Mouse (Mus musculus): Measurements from ENCODE around the gene Ccdc24. TPM values are rescaled to one million over a fixed set of nuclear protein-coding genes. Genes with fewer than 3 reads are reported as not detected.

The Ccdc24 gene
- total RNA-seq, 1 experiment: 1.0 TPM

DNA sequence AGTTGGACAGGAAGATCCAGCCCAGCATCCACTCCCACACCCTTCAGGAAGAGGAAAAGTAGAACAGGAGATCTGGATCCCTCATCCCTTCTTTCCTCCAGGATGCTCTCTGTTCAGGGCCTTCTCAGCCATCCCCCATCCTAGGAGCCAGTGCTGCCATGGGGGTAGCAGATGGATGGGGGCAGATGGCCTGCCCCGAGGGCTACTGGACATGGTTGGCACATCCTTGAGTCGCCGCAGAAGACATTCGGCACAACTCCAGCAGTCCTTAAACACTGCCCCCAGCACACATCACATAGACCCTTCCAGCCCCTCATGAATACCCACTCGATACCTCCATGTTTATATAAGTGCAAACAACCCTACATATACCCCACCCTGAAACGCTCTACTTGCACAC, 23.7 kb upstream of the Ccdc24 start:
- no peak for DNase-seq (ENCODE audit: low read depth, low spot score)
- in situ Hi-C loops (cut with MboI; ENCODE audit: low sequenced_read_pairs in 2 of 2, unreplicated experiment in 2 of 2): no loop called here
- no peak for TF ChIP-seq MAFK (IDR thresholded peaks at IDR 0.05; ENCODE audit: insufficient read depth, low read depth, low read length)
- no peak for TF ChIP-seq CHD2 (IDR thresholded peaks at IDR 0.05; ENCODE audit: low read depth, low read length)
- Histone ChIP-seq H3K36me3 (ENCODE audit: control insufficient read depth, insufficient read depth, low read length, poor library complexity, severe bottlenecking) (peaks cover 44% of the 10 kb centered on the region), H3K9ac (ENCODE audit: insufficient read depth, low read depth, low read length, poor library complexity, severe bottlenecking) (no peak overlapping the region), H3K27ac (ENCODE audit: insufficient read depth, low read depth, low read length, poor library complexity, severe bottlenecking) (no peak overlapping the region), H3K4me3 (ENCODE audit: insufficient read depth in 1 of 2, low read depth in 1 of 2, low read length in 2 of 2, poor library complexity in 1 of 2, severe bottlenecking in 1 of 2) (no peak overlapping the region), H3K4me1 (ENCODE audit: control insufficient read depth in 2 of 2, insufficient read depth in 2 of 2, low read length in 2 of 2, poor library complexity in 1 of 2) (peaks cover 1 to 3% of the 10 kb centered on the region in 2 experiments; a peak in 2 of 4 replicates), H3K9me3 (ENCODE audit: control insufficient read depth, insufficient read depth, low read depth, low read length) (no peaks in the 10 kb centered on the region)

DNA sequence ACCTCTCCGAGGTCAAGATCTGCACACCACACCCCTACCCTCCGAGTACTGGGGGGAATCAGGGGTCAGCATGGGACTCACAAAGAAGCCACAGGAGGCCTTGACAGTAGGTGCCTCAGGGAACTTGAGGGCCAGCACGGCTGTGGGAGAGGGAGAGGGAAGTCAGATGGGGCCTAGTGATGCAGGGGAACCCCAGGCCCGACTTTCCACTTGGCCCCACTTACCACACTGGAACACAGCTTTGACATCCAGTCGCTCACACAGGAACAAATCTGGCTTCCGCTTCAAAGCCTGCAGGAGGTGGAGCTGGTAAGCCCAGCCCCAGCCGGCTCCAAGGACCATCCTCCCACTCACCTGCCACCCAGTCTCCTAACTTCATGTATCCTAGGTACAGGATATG, 23.0 kb upstream of the Ccdc24 start:
- no peak overlapping the region for H3K9ac ChIP-seq (ENCODE audit: insufficient read depth, low read depth, low read length, poor library complexity, severe bottlenecking)
- H3K27ac ChIP-seq (ENCODE audit: insufficient read depth, low read depth, low read length, poor library complexity, severe bottlenecking): no peak overlapping the region
- DNase-seq (ENCODE audit: low read depth, low spot score): no peak
- TF ChIP-seq MAFK (IDR thresholded peaks at IDR 0.05; ENCODE audit: insufficient read depth, low read depth, low read length) (no peak), CHD2 (IDR thresholded peaks at IDR 0.05; ENCODE audit: low read depth, low read length) (no peak), ZNF384 (IDR thresholded peaks at IDR 0.05; ENCODE audit: low read depth, low read length) (no peak), ZC3H11A (IDR thresholded peaks at IDR 0.05; ENCODE audit: borderline replicate concordance, low read depth, low read length) (no peak), HCFC1 (IDR thresholded peaks at IDR 0.05; ENCODE audit: borderline replicate concordance, insufficient read depth, low read length) (no peak)
- in situ Hi-C loops (cut with MboI; ENCODE audit: low sequenced_read_pairs in 2 of 2, unreplicated experiment in 2 of 2): no loop called here
- H3K4me3 ChIP-seq (ENCODE audit: insufficient read depth in 1 of 2, low read depth in 1 of 2, low read length in 2 of 2, poor library complexity in 1 of 2, severe bottlenecking in 1 of 2): no peak overlapping the region
- peaks cover 40% of the 10 kb centered on the region for H3K36me3 ChIP-seq (ENCODE audit: control insufficient read depth, insufficient read depth, low read length, poor library complexity, severe bottlenecking)
- peaks cover 3% of the 10 kb centered on the region in 2 experiments; a peak in 2 of 4 replicates for H3K4me1 ChIP-seq (ENCODE audit: control insufficient read depth in 2 of 2, insufficient read depth in 2 of 2, low read length in 2 of 2, poor library complexity in 1 of 2)
- no peaks in the 10 kb centered on the region for H3K9me3 ChIP-seq (ENCODE audit: control insufficient read depth, insufficient read depth, low read depth, low read length)

DNA sequence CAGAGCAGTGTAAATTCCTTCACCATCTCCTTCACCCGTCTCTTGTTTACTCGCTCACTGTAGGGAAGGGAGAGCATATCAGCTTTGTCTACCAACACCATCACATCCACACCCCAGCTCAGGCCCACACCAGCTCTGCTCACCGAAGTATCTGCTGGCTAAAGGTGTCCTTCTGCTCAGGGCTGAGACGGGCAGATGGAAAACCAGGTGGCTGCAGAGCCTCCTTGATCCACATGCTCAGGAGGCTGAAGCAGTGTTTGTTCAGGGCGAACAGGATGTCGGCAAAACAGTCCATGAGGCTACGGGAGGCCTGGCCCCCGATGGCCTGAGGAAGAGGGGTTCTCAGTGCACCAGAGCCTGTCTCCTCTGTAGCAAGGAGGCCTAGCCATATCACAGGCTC, 22.2 kb upstream of the Ccdc24 start:
- in situ Hi-C loops (cut with MboI; ENCODE audit: low sequenced_read_pairs in 2 of 2, unreplicated experiment in 2 of 2): no loop called here
- H3K9me3 ChIP-seq (ENCODE audit: control insufficient read depth, insufficient read depth, low read depth, low read length): no peaks in the 10 kb centered on the region
- peaks cover 39% of the 10 kb centered on the region for H3K36me3 ChIP-seq (ENCODE audit: control insufficient read depth, insufficient read depth, low read length, poor library complexity, severe bottlenecking)
- no peak overlapping the region for H3K27ac ChIP-seq (ENCODE audit: insufficient read depth, low read depth, low read length, poor library complexity, severe bottlenecking)
- no peak for DNase-seq (ENCODE audit: low read depth, low spot score)
- H3K9ac ChIP-seq (ENCODE audit: insufficient read depth, low read depth, low read length, poor library complexity, severe bottlenecking): no peak overlapping the region
- no peak overlapping the region for H3K4me3 ChIP-seq (ENCODE audit: insufficient read depth in 1 of 2, low read depth in 1 of 2, low read length in 2 of 2, poor library complexity in 1 of 2, severe bottlenecking in 1 of 2)
- peaks cover 3% of the 10 kb centered on the region in 2 experiments; a peak in 2 of 4 replicates for H3K4me1 ChIP-seq (ENCODE audit: control insufficient read depth in 2 of 2, insufficient read depth in 2 of 2, low read length in 2 of 2, poor library complexity in 1 of 2)
- no peak for TF ChIP-seq CHD2 (IDR thresholded peaks at IDR 0.05; ENCODE audit: low read depth, low read length)

DNA sequence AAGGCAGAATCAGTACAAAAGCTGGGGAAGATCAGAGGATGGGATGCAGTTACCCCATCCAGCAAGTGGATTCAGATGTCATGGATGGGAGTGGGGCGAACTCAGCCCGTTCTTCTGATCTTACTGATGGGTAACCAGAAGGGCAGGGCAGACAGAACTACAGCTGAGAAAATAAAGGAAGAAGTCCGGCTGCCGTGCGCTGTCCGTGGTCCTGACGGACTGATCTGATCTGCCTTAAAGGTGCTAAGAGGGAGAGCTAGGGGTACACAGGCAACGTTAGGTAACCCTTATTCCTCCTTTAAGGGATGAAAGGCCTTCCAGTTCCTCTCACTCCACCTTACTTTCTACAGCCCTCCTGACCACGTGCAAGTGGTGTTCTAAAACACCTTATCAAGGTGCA, 21.0 kb upstream of the Ccdc24 start:
- no peak for TF ChIP-seq MAFK (IDR thresholded peaks at IDR 0.05; ENCODE audit: insufficient read depth, low read depth, low read length)
- 0 out of 2 replicates have a peak, but pooled peaks have one; percentile 34 for TF ChIP-seq HCFC1 (IDR thresholded peaks at IDR 0.05; ENCODE audit: borderline replicate concordance, insufficient read depth, low read length)
- DNase-seq (ENCODE audit: low read depth, low spot score): peak; percentile 56
- Histone ChIP-seq H3K4me3 (ENCODE audit: insufficient read depth in 1 of 2, low read depth in 1 of 2, low read length in 2 of 2, poor library complexity in 1 of 2, severe bottlenecking in 1 of 2) (no peak overlapping the region), H3K9me3 (ENCODE audit: control insufficient read depth, insufficient read depth, low read depth, low read length) (no peaks in the 10 kb centered on the region), H3K4me1 (ENCODE audit: control insufficient read depth in 2 of 2, insufficient read depth in 2 of 2, low read length in 2 of 2, poor library complexity in 1 of 2) (peaks cover 3% of the 10 kb centered on the region in 2 experiments; a peak in 2 of 4 replicates), H3K27ac (ENCODE audit: insufficient read depth, low read depth, low read length, poor library complexity, severe bottlenecking) (no peak overlapping the region), H3K9ac (ENCODE audit: insufficient read depth, low read depth, low read length, poor library complexity, severe bottlenecking) (no peak overlapping the region), H3K36me3 (ENCODE audit: control insufficient read depth, insufficient read depth, low read length, poor library complexity, severe bottlenecking) (peaks cover 35% of the 10 kb centered on the region)
- in situ Hi-C loops (cut with MboI; ENCODE audit: low sequenced_read_pairs in 2 of 2, unreplicated experiment in 2 of 2): no loop called here

- peak; percentile 93 for TF ChIP-seq HCFC1 (IDR thresholded peaks at IDR 0.05; ENCODE audit: borderline replicate concordance, insufficient read depth, low read length)
- TF ChIP-seq ZNF384 (IDR thresholded peaks at IDR 0.05; ENCODE audit: low read depth, low read length): no peak
- TF ChIP-seq CHD2 (IDR thresholded peaks at IDR 0.05; ENCODE audit: low read depth, low read length): peak; percentile 79
Observed at GRCm38 (mm10) chr4:117891738-117892161, 19.4 kb upstream of the Ccdc24 start, which contains the start of gene Dph2. TSS of gene Dph2 (minus strand) at chr4:117892032.

More at GRCm38 (mm10) chr4:117891738-117892161, 19.4 kb upstream of the Ccdc24 start, which contains the start of gene Dph2:
- peak; percentile 69 for DNase-seq (ENCODE audit: low read depth, low spot score)
- H3K36me3 ChIP-seq (ENCODE audit: control insufficient read depth, insufficient read depth, low read length, poor library complexity, severe bottlenecking): peaks cover 27% of the 10 kb centered on the region
- H3K27ac ChIP-seq (ENCODE audit: insufficient read depth, low read depth, low read length, poor library complexity, severe bottlenecking): no peak within 1 kb of the TSS
- no peaks in the 10 kb centered on the region for H3K9me3 ChIP-seq (ENCODE audit: control insufficient read depth, insufficient read depth, low read depth, low read length)
- H3K4me1 ChIP-seq (ENCODE audit: control insufficient read depth in 2 of 2, insufficient read depth in 2 of 2, low read length in 2 of 2, poor library complexity in 1 of 2): peaks cover 3% of the 10 kb centered on the region in 2 experiments; a peak in 2 of 4 replicates
- peak within 1 kb of the TSS; percentile 86 for H3K9ac ChIP-seq (ENCODE audit: insufficient read depth, low read depth, low read length, poor library complexity, severe bottlenecking)
- peak within 1 kb of the TSS; percentile 88 to 95 for H3K4me3 ChIP-seq (ENCODE audit: insufficient read depth in 1 of 2, low read depth in 1 of 2, low read length in 2 of 2, poor library complexity in 1 of 2, severe bottlenecking in 1 of 2)
- in situ Hi-C loops (cut with MboI; ENCODE audit: low sequenced_read_pairs in 2 of 2, unreplicated experiment in 2 of 2): no loop called here

Data from ES-E14 (cell line).